Mouse (Mus musculus): Measurements from ENCODE around the gene Dpy19l1.

- TF ChIP-seq CTCF (IDR thresholded peaks at IDR 0.05; ENCODE audit: insufficient read depth, low read length) = no peak
- no peak for TF ChIP-seq POLR2A (IDR thresholded peaks at IDR 0.05; ENCODE audit: borderline replicate concordance, extremely low read depth, low read depth, low read length)
Observed at GRCm38 (mm10) chr9:24450976-24451375, 52.0 kb downstream of the Dpy19l1 start.
